Mouse (Mus musculus) cerebellum, adult 9-10 months (tissue): ENCODE results near the gene Ugt1a10.
"Not testable (repeated sequence)": the region's sequence is repeated elsewhere in the genome, so short reads cannot be mapped to it uniquely, and the experiment has no call there.

Experiments
- DNase-seq: peaks from one replicate; pipeline ENCODE4 v3.0.0; 2022

The Ugt1a10 gene

DNA sequence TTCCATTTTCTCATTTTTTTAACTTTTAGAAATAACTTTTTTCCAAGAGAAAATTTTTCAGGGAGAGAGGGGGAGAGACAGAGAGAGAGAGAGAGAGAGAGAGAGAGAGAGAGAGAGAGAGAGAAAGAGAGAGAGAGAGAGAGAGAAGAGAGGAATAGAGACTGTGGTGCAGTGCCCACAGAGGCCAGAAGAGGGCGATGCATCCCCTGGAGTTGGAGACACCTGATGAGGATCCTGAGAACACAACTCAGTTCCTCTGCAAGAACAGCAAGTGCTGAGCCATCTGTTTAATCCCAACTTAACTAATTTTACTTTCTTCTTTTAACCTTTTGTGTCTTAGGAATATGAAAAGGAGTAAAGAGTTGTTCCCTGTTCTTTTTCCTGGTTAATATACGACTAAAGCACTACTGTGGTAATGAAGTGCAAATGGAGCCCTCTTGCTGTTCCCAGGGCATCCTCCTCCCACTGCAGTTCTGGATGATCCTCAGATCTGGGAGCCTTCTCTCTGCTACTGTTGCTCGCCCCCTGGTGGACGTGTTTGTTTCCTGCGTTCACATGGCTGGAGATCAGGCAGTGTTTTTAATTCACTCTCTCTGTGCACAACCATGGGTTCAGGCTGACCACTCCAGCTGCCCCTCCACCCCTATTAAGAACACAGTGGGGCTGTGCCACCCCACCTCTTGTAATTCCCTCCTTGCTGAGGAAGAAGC is 88.9 kb downstream of the Ugt1a10 start:
- DNase-seq = peak; percentile 53

DNA sequence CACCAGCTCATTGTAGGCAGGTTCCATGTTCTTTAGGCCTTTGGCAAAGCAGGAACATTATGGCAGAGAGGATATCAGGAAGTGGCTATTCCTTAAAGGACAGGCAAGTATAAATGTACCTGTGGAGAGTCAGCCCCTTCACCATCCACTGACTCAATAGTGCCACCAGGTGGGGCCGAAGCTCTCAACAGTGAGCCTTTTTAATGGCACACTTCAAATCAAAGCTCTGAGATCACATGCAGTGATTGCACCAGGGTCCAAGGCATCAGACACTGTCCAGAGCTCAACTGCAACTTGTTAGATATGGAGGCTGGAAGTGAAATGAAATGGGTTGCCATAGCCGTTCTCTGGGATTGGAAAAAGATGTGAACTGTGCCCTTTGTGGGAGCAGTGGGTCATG is 90.1 kb downstream of the Ugt1a10 start:
- DNase-seq = not testable (repeated sequence)

DNA sequence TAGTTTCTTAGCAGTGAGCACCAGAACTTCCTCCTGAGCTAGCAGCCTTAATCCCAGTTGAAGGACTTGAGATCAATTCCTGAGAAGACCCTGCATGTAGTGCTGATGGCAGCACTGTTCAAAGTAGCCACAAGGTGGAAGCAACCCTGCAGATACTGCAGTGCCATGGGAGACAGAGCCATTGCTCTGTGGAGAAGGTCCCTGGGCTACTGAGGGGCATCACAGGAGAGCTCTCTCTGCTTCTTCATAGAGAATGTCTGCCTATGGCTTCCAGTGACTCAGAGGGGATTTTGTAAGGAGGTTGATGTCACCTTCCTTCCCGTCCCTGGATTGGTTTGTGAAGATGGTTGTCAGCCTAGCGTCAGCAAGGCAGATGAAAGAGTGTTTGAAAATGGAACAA is 94.9 kb downstream of the Ugt1a10 start:
- not testable (repeated sequence) for DNase-seq

DNA sequence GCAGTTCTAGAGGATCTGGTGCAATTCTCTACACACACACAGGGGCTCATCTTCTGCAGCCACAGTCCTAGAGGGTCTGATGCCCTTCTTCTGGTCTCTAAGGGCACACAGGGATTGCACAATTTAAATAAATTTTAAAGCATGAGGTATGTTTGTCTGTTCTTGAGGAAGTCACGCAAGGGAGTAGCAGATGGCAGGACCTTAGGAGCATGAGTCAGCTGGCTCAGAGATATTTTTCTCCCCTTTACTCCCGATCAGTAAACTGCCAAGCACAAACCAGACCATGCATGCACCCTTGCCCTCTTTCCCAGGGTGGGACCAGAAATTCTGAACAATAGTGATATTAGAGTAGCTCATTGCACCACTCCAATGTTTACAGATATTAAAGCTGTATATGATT is 103.2 kb downstream of the Ugt1a10 start:
- peak; percentile 14 for DNase-seq

DNA sequence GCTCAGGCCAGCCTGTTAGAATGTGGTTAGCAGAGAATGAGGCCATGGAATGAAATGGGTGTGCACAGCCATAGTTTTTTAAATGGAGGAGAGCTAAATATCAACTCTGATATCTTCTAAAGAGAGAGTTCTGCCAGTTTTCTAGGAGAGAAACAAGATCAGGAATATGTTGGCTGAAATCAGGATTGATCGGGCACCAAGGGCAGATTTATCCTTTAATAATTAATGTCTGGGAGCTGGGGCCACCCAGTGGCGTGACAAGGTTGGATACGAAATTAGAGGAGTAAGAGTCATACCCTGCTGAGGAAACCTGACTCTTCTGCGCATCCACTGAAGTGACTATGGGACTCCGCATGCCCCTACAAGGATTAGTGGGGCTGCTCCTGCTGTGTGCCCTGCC is 110.5 kb downstream of the Ugt1a10 start, which contains the start of gene Ugt1a5:
TSS of gene Ugt1a5 (plus strand) at position 302 of the 400 bp plus-strand sequence.
- no peak for DNase-seq

DNA sequence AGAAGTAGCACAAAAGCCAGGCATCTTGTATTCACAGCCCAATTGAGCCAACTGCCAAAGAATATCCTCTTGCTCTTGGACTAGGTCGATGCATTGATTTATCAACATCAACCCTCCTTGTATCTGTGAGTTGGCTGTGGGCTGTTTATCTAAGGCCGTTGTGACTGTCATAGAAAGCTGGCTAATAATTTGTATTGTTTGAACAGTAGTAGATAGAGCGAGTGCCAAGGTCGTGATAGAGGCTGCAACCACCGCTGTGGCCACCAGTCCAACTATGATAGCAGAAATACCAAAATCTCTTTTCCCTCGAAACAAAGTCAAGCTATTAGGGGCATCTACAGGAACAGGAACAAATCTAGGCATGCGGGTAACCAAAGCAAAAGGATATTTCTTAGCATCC is 117.0 kb downstream of the Ugt1a10 start:
- DNase-seq = not testable (repeated sequence)

DNA sequence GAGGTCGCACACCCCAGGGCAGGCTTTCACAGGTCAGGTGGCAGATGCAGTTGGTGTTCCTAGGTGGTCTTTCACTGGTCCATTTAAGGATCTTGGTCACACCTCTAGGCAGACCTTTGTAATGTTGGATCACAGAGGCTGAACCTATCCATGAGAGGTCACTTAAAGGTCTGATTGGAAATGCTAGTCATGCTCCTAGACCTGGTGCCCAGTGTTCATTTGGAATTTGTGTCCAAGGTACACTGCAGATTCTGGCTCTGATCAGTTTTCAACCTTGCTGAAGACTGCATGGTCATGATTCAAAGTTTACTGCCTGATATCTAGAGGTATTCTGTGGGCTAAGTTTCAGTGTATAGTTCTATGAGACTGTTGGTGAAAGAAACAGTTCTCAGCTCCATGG is 124.5 kb downstream of the Ugt1a10 start:
- DNase-seq = no peak

DNA sequence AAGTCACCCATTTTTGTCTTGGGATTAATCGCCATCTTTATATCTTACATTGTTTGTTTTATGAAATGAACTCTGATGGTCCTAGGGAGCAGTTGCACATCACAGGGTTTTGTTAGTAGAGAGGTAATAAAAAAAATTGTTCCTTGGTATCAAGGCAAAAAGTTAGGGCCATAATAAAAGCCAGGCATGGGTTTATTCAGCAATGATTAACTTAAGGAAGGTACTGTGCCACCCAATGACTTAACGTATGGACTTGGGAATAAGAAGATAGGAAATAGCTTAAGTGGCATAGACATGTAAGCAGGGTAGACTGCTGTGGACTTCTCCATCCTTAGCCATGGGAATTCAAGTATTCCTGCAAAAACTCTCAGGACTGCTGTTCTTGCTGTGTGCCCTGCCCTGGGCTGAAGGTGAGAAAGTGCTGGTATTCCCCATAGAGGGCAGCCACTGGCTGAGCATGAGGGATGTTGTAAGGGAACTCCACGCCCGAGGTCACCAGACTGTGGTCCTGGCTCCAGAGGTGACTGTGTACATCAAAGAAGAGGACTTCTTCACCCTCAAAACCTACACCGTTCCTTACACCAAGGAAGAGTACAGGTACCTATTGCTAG is 131.2 kb downstream of the Ugt1a10 start:
- DNase-seq = no peak

DNA sequence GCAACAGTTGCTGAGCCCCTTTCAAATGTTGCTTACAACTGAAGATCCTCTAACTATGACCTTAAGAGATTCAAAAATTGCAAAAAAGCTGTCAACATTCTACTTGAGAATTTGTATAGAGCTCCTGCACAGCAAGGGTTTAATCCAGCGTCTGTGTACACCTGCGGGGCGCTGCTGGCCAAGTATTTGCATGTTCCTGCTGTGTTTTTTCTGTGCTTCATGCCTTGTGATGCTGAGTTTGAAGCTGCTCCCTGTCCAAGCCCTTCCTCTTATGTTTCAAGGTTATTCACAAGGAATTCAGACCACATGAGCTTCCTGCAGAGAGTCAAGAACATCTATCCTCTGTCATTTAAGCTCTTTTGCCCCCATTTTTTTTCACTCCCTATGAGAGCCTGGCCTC is 136.9 kb downstream of the Ugt1a10 start:
- no peak for DNase-seq

DNA sequence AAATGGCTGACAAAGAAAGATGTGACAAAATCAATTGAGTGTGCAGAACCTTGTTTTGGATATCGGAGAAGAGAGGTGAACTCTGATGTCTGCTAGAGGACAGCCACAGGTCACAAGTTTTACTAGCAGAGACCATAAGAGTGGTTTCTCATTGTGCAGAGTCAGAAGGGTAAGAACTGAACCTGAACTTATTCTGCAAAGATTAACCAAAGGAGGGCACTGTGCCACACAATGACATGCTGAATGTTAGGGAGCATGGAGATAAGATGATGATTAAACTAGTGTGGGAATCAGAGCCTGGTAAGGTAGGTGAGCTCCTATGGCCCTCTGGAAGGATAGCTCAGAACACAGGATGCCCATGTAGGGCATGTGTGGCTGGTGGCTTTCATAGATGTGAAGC is 140.5 kb downstream of the Ugt1a10 start:
- DNase-seq = no peak

DNA sequence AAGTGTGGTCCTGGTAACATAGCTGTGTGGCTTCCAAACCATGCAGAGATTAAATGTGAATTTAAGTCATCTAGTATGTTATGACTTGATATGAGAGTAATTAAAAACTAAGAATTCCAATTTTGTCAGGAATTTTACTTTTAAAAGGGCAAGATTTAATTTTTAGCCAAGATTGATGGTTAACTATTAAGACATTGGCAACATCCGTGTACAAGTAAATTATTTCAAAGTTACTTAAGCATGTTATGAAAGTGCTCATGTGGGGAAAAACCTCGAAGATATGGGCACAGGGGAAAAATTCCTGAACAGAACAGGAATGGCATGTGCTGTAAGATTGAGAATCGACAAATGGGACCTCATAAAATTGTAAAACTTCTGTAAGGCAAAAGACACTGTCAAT is 142.3 kb downstream of the Ugt1a10 start:
- no peak for DNase-seq

DNA sequence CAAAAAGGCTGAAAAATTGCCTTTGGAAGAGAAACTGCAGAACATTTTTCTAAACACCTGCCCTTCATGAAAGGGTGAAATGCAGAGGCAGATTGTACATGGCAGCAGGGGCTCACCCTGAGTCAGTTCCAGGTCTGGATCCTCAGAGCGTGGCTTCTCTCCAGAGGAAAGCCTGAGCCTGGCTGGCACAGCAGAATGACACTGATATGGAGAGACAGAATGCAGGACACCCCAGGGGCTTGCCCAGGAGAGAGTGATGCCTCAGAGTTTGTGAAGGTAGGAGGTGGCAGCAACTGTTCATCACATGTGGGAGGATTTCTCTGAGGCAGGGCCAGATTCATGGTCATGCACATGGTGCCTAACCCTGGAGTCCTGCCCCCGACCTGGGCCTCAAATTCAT is 144.8 kb downstream of the Ugt1a10 start:
- peak; percentile 64 for DNase-seq

DNA sequence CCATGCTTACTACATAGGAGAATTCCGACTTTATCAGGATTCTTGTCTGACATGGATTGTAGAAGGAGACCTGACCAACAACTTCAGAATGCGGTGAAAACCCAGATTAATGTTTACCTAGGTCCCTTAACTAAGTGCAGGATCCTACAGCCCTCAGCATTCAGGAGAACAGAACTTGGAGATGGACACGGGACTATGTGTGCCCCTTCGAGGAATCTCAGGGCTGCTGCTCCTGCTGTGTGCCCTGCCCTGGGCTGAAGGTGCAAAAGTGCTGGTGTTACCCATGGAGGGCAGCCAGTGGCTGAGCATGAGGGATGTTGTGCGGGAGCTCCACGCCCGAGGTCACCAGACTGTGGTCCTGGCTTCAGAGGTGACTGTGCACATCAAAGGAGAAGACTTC is 145.3 kb downstream of the Ugt1a10 start, which contains the start of gene Ugt1a2:
TSS of gene Ugt1a2 (plus strand) at position 146 of the 400 bp plus-strand sequence.
- DNase-seq = no peak

DNA sequence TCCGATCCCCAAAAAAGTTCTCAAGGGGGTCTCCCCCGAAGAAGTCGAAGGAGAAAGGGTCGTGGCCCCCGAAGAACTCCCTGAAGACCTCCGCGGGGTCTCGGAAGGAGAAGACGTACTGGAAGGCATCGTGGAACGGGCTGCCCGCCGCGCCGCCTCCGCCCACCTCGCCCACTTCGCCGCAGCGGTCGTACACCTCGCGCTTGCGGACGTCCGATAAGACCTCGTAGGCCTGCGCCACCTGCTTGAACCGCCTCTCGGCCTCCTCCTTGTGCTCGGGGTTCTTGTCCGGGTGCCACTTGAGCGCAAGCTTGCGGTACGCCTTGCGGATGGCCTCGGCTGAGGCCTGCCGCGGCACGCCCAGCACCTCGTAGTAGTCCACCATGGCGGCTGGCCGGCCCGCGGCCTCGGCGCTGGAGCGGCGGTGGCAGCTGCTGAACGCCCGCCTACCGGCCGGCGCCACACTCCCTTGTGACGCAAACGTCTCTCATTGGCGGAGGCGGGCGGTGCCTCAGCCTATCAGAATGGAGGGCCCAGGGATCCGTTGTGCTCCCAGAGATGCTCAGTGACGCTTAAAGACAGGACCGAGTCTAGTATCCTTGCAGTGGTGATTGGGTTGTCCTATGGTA is 150.2 kb downstream of the Ugt1a10 start, which contains the start of gene Dnajb3:
TSS of gene Dnajb3 (minus strand) at position 489 of the 629 bp plus-strand sequence.
- DNase-seq = peak; percentile 89

DNA sequence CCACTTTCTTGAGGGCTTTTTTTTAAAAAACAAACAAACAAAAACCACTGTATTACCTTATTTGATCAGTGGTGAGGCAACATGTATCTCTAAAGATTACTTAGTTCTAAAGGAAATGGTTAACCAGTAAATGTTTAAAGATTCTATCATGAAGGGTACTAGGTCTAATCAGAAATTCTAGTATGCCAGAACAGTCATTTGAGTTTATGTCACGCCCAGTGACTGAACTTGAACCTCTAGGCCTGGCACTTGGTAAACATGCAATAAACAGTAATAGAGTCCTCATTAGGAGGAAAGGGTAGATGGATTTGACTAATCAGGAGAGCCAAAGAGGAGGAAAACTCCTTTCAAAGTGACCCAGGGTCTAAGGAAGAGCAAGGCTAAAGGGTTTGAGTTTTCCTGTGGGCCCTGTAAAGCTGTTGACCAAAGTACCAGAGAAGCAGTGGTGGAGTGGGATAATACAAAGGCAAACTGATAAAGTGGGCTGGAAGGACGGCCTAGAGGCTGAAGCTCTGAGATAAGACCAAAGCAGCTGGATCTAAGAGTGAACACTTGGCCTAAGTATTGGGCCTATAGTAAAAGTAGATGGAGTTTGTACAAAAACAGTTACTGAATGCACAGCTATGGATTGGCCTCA is 151.8 kb downstream of the Ugt1a10 start:
- DNase-seq = no peak

DNA sequence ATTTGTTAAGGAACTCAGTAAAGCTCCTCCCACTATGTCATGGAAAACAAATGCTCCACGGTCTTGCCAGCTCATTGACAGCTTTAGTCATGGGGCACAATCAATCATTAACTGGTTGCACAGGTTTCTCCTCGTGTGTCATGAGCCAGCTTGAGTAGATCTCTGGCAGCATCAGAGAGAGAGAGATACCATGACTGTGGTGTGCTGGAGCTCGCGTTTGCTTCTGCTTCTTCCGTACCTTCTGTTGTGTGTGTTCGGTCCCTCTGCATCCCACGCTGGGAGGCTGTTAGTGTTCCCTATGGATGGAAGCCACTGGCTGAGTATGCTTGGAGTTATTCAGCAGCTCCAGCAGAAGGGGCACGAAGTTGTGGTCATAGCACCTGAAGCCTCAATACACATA is 156.6 kb downstream of the Ugt1a10 start, which contains the start of gene Ugt1a1:
TSS of gene Ugt1a1 (plus strand) at position 148 of the 400 bp plus-strand sequence.
- DNase-seq = no peak

DNA sequence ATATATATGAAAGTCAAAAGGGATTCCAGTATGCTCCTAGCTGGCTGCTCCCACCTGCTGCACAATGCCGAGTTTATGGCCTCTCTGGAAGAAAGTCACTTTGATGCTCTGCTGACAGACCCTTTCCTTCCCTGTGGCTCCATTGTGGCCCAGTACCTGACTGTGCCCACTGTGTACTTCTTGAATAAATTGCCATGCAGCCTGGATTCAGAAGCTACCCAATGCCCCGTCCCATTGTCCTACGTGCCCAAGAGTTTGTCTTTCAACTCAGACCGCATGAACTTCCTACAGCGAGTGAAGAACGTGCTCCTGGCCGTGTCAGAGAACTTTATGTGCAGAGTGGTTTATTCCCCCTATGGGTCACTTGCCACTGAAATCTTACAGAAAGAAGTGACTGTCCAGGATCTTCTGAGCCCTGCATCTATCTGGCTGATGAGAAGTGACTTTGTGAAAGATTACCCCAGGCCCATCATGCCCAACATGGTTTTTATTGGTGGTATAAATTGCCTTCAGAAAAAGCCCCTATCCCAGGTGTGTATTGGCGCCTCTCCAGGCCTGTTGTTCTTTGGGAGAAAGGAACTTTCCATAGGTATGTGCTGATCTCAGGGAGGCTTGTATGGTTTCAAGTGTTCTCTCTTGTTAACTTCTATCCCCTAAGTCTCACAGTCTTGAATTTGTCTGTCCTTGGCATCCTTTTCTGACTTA is 157.3 kb downstream of the Ugt1a10 start:
- DNase-seq = no peak

DNA sequence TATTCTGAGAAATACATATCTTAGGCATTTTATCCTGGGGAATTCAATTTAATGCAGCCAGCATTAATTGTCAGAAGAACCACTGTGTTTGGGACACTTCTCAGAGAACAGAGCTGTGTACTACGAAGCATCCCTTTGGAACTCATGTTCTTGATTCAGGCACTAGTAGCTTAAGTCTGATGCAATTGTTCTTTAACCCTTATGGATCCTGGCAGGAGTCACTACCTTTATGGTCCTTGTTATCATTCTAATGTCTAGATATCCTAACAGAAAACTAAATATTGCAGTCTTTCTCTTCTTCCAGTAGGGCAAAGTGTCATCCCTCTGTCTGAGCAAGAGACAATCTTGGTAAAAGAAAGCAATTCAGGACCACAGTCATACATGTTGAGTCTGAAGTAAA is 157.9 kb downstream of the Ugt1a10 start:
- no peak for DNase-seq

DNA sequence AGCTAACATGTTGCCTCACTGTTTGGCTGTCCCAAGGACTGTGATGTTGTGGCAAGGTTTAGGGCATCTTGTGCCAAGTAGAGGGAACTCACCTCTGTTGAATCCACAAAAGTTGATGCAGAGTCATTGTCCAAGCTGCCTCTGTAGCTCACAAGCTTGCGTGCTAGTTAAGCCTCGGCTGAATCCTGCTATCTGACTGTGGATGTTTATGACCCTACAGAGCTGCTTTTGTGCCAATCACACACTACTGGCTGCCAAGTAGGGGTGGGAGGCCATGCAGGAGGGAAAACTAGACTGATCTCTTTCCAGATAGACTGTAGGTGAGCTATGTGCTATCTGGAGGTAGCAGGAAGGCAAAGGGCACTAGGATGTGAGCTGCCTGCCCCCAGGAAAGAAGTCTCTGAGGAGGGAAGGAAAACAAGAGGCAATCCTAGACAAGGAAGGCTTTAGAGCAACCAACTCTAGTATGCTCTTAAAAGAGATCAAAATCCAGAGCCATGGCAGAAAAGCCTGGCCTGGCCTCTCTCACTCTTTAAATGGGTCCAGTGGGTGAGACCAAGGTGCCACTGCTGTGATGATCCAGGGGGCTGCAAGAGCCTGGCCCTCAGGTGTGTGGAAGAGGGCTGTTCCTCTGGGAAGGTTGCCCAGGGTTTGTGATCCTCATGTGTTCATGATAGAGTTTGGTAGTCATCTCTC is 158.7 kb downstream of the Ugt1a10 start:
- DNase-seq = no peak

DNA sequence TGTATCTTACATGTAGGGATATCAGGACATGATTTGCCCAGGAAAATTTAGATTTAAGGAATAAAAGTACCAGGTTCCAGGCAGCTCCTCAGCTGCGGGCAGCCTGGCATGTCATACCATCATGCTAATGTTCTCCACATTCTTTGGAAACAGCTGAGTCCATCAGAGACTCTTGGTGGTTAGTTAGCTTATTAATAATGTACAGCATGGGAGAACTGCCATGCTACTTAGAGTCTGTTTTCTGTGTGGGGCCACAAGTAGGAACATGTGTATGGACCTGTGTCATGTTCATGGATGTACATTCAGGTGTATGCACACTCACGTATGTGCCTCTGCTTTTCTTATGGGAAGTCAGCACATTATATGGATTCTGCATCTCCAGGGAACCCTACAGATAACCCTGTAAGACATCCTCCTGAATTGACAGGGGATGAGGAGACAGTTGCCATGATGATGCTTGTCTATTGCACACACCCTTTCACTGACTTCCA is 159.3 kb downstream of the Ugt1a10 start:
- DNase-seq = no peak

DNA sequence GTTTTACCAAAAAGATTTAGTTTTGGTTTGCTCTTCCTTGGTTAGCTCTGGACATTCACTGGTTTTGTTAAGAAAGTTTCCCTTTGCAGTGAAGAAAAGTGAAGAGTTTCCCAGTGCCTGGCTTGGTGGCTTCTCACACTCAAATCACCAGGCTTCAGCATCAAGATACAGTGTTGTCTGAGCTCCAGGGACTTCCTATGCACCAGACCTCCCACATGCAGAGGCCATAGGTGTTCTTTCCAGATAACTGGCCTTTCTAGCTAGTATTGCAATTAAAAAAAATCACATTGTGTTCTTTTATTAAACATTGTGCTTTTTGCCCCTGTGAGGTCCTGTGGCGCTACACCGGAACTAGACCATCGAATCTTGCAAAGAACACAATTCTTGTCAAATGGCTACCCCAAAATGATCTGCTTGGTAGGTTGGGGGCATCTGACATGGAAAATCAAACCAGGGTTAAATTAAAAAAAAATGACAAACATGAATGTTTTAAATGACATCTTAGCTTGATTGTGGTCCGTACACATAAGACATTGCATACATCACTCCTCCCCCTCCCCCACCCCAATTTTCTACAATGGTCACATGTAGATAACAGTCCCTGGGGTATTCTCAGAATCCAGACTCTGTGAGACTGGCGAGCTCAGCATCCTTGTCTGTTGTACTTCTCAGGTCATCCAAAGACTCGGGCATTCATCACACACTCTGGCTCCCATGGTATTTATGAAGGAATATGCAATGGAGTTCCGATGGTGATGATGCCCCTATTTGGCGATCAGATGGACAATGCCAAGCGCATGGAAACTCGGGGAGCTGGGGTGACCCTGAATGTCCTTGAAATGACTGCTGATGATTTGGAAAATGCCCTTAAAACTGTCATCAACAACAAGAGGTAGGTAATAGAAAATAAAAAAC is 160.5 kb downstream of the Ugt1a10 start:
- DNase-seq = no peak
